Mouse (Mus musculus) ES-E14 (cell line): ENCODE results near the gene Shcbp1l. TPM values are rescaled to one million over a fixed set of nuclear protein-coding genes. Genes with fewer than 3 reads are reported as not detected.

ENCODE experiments used
- DNase-seq: peaks from one replicate; pipeline ENCODE4 v3.0.0-alpha.2; 2013; ENCODE audit warnings: low read depth, low spot score
- H3K27ac ChIP-seq: 2 replicates; pipeline ENCODE4 v1.5.1; 2012; ENCODE audit warnings: low read depth, mild to moderate bottlenecking, low read length, moderate library complexity, mixed read lengths; ENCODE audit not compliant: poor library complexity, insufficient read depth, severe bottlenecking
- H3K36me3 ChIP-seq: 2 replicates; pipeline ENCODE4 v1.6.1; 2012; ENCODE audit warnings: mild to moderate bottlenecking, low read length, moderate library complexity, mixed read lengths; ENCODE audit not compliant: control insufficient read depth, poor library complexity, insufficient read depth, severe bottlenecking
- H3K4me1 ChIP-seq, 2 experiments: fragments of 150-350 bp in 1 of 2; sonication (generic) in 1 of 2; 2 replicates each; pipeline ENCODE4 v1.6.1; 2012; ENCODE audit warnings: low read length in 2 of 2, mild to moderate bottlenecking in 1 of 2, mixed read lengths in 1 of 2; ENCODE audit not compliant: control insufficient read depth in 2 of 2, insufficient read depth in 2 of 2, poor library complexity in 1 of 2
- H3K4me3 ChIP-seq, 2 experiments: fragments of 150-350 bp in 1 of 2; sonication (generic) in 1 of 2; 2 replicates each; pipeline ENCODE4 v1.5.1; 2012; ENCODE audit warnings: low read length in 2 of 2, low read depth in 1 of 2, mild to moderate bottlenecking in 1 of 2, mixed read lengths in 1 of 2; ENCODE audit not compliant: insufficient read depth in 1 of 2, poor library complexity in 1 of 2, severe bottlenecking in 1 of 2
- H3K9ac ChIP-seq: 2 replicates; pipeline ENCODE4 v1.6.1; 2012; ENCODE audit warnings: low read depth, mild to moderate bottlenecking, low read length, mixed read lengths; ENCODE audit not compliant: poor library complexity, insufficient read depth, severe bottlenecking
- H3K9me3 ChIP-seq: fragments of 150-350 bp; sonication (generic); 2 replicates; pipeline ENCODE4 v1.6.1; 2012; ENCODE audit warnings: low read depth, mild to moderate bottlenecking, low read length; ENCODE audit not compliant: control insufficient read depth, insufficient read depth
- CHD2 ChIP-seq: IDR thresholded peaks from 2 replicates; pipeline ENCODE4 v1.6.1; 2014; ENCODE audit warnings: mild to moderate bottlenecking, low read depth, low read length, inconsistent platforms
- HCFC1 ChIP-seq: IDR thresholded peaks from 2 replicates; pipeline ENCODE4 v1.6.1; 2012; ENCODE audit warnings: low read length, inconsistent platforms, borderline replicate concordance; ENCODE audit not compliant: insufficient read depth
- MAFK ChIP-seq: IDR thresholded peaks from 2 replicates; pipeline ENCODE4 v1.6.1; 2014; ENCODE audit warnings: mild to moderate bottlenecking, low read depth, low read length, inconsistent platforms; ENCODE audit not compliant: insufficient read depth
- ZC3H11A ChIP-seq: IDR thresholded peaks from 2 replicates; pipeline ENCODE4 v1.6.1; 2012; ENCODE audit warnings: low read depth, mild to moderate bottlenecking, inconsistent platforms, low read length, borderline replicate concordance
- ZNF384 ChIP-seq: IDR thresholded peaks from 2 replicates; pipeline ENCODE4 v1.6.1; 2012; ENCODE audit warnings: low read depth, low read length, inconsistent platforms
- in situ Hi-C, 2 experiments: fragments of 600-800 bp; cut with MboI; formaldehyde crosslinking; loops; one replicate each; pipeline ENCODE4 v1.15.1; 2025; ENCODE audit warnings: low sequenced_read_pairs in 2 of 2, inconsistent platforms in 1 of 2; ENCODE audit not compliant: unreplicated experiment in 2 of 2
- total RNA-seq: library from RNA; depleted of rRNA; stranded (reverse); fragments of 300-350 nt; gene quantifications from 2 replicates; pipeline ENCODE4 v1.2.3, GENCODE M21; 2012; rRNA removed

Gene Shcbp1l
- 2.3 and 3.1 TPM in 2 replicates for total RNA-seq

- no peak for TF ChIP-seq ZC3H11A
- TF ChIP-seq MAFK: no peak
- TF ChIP-seq ZNF384: no peak
- peak within 1 kb of the TSS; percentile 51 for H3K9ac ChIP-seq
- H3K4me3 ChIP-seq: peak within 1 kb of the TSS; percentile 59 to 66
- DNase-seq: peak; percentile 81
- H3K27ac ChIP-seq: no peak within 1 kb of the TSS
- in situ Hi-C loops: no loop called here
- no peaks in the 10 kb centered on the region for H3K9me3 ChIP-seq
- H3K4me1 ChIP-seq: peaks cover 1 to 8% of the 10 kb centered on the region in 2 experiments; a peak in 2 of 4 replicates
- no peaks in the 10 kb centered on the region for H3K36me3 ChIP-seq
Observed at GRCm38 (mm10) chr1:153424770-153425584, at the start of gene Shcbp1l. Shcbp1l (plus strand) TSS chr1:153425162.

DNA sequence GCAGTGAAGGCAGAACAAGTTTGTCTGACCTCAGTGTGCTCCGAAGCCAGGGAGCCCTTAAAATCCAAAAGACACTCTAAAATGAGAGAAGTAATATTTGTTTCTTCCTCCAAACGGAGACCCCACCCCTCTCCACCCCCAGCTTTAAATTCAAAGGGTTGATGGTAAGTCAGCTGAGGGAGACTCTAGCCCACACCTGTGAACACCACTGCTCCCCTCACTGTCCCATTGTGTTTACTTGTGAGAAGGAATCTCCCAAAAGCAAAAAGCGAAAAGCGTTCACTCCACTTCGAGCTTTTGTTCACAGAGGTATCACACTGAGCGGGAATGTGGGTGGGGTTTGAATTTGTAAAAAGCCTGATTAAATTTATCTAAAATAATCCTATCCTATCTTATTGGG is 48.5 kb upstream of the Shcbp1l start:
- H3K4me3 ChIP-seq: peak overlapping the region in 1 of 2 experiments; percentile 15; a peak in 1 of 4 replicates
- peak; percentile 79 for DNase-seq
- H3K27ac ChIP-seq: peak overlapping the region; percentile 96
- in situ Hi-C loops: loop anchor here (25.0 kb wide), 1 partner anchor 589 kb away; no protein-coding TSS in a partner anchor
- TF ChIP-seq MAFK: no peak
- peak; percentile 58 for TF ChIP-seq CHD2
- no peak for TF ChIP-seq ZNF384
- H3K4me1 ChIP-seq: peaks cover 9 to 19% of the 10 kb centered on the region in 2 experiments; a peak in 3 of 4 replicates
- H3K36me3 ChIP-seq: no peaks in the 10 kb centered on the region
- no peaks in the 10 kb centered on the region for H3K9me3 ChIP-seq
- 0 out of 2 replicates have a peak overlapping the region, but pooled peaks have one; percentile 9 for H3K9ac ChIP-seq

GRCm38 (mm10) chr1:153378587-153378986 is 46.4 kb upstream of the Shcbp1l start:
- no peak overlapping the region for H3K27ac ChIP-seq

GRCm38 (mm10) chr1:153379832-153380231 is 45.1 kb upstream of the Shcbp1l start:
- Histone ChIP-seq H3K4me1 (peaks cover 8 to 14% of the 10 kb centered on the region in 2 experiments; a peak in 3 of 4 replicates), H3K9ac (no peak overlapping the region), H3K9me3 (no peaks in the 10 kb centered on the region), H3K36me3 (no peaks in the 10 kb centered on the region), H3K27ac (no peak overlapping the region), H3K4me3 (no peak overlapping the region)
- no peak for DNase-seq
- in situ Hi-C loops: loop anchor here (25.0 kb wide), 1 partner anchor 593 kb away; no protein-coding TSS in a partner anchor
- no peak for TF ChIP-seq ZC3H11A
- TF ChIP-seq MAFK: no peak
- TF ChIP-seq CHD2: no peak
- no peak for TF ChIP-seq ZNF384
- no peak for TF ChIP-seq HCFC1

More at GRCm38 (mm10) chr1:153378587-153378986, 46.4 kb upstream of the Shcbp1l start:
- Histone ChIP-seq H3K9ac (no peak overlapping the region), H3K9me3 (no peaks in the 10 kb centered on the region), H3K4me1 (peaks cover 9 to 19% of the 10 kb centered on the region in 2 experiments; a peak in 3 of 4 replicates), H3K36me3 (no peaks in the 10 kb centered on the region), H3K4me3 (no peak overlapping the region)
- TF ChIP-seq ZC3H11A: no peak
- TF ChIP-seq CHD2: no peak
- no peak for TF ChIP-seq HCFC1
- no peak for TF ChIP-seq MAFK
- no peak for TF ChIP-seq ZNF384
- DNase-seq: no peak
- in situ Hi-C loops: loop anchor here (25.0 kb wide), 1 partner anchor 591 kb away; no protein-coding TSS in a partner anchor
